Mouse (Mus musculus): ENCODE measurements around the gene Kif5c.
A peak's percentile ranks its signal among the peaks of the same experiment; 100 is the strongest.

The Kif5c gene

GRCm38 (mm10) chr2:49746947-49747346 lies 127.8 kb downstream of the Kif5c start:
- DNase-seq (ENCODE audit: low spot score): no peak

GRCm38 (mm10) chr2:49747670-49748069 lies 128.6 kb downstream of the Kif5c start:
- DNase-seq (ENCODE audit: low spot score): no peak

- DNase-seq (ENCODE audit: low spot score): no peak
These were observed 129.7 kb downstream of the Kif5c start for GRCm38 (mm10) chr2:49748628-49749342.

GRCm38 (mm10) chr2:49749730-49750576 lies 130.9 kb downstream of the Kif5c start:
- no peak for DNase-seq (ENCODE audit: low spot score)

GRCm38 (mm10) chr2:49751544-49752210 lies 132.6 kb downstream of the Kif5c start:
- no peak for DNase-seq (ENCODE audit: low spot score)

GRCm38 (mm10) chr2:49752211-49752607 lies 133.1 kb downstream of the Kif5c start:
- no peak for DNase-seq (ENCODE audit: low spot score)

GRCm38 (mm10) chr2:49753062-49753461 lies 134.0 kb downstream of the Kif5c start:
- no peak for DNase-seq (ENCODE audit: low spot score)

GRCm38 (mm10) chr2:49755054-49755453 lies 136.0 kb downstream of the Kif5c start:
- no peak for DNase-seq (ENCODE audit: low spot score)

GRCm38 (mm10) chr2:49757616-49758015 lies 138.5 kb downstream of the Kif5c start:
- DNase-seq (ENCODE audit: low spot score): no peak

- DNase-seq (ENCODE audit: low spot score): peak; percentile 66
These were observed 145.3 kb downstream of the Kif5c start for GRCm38 (mm10) chr2:49764331-49764946.

GRCm38 (mm10) chr2:49768916-49769315 lies 149.8 kb downstream of the Kif5c start:
- no peak for DNase-seq (ENCODE audit: low spot score)

GRCm38 (mm10) chr2:49770440-49770839 lies 151.3 kb downstream of the Kif5c start:
- no peak for DNase-seq (ENCODE audit: low spot score)

GRCm38 (mm10) chr2:49771172-49771571 lies 152.1 kb downstream of the Kif5c start:
- DNase-seq (ENCODE audit: low spot score): peak; percentile 19

GRCm38 (mm10) chr2:49773194-49773931 lies 154.3 kb downstream of the Kif5c start:
- DNase-seq (ENCODE audit: low spot score): no peak

- DNase-seq (ENCODE audit: low spot score): no peak
These were observed 155.1 kb downstream of the Kif5c start for GRCm38 (mm10) chr2:49774180-49774579.

GRCm38 (mm10) chr2:49775187-49775586 lies 156.1 kb downstream of the Kif5c start:
- no peak for DNase-seq (ENCODE audit: low spot score)

GRCm38 (mm10) chr2:49775735-49776134 lies 156.6 kb downstream of the Kif5c start:
- no peak for DNase-seq (ENCODE audit: low spot score)

GRCm38 (mm10) chr2:49776407-49776806 lies 157.3 kb downstream of the Kif5c start:
- no peak for DNase-seq (ENCODE audit: low spot score)

GRCm38 (mm10) chr2:49787376-49788050 lies 168.4 kb downstream of the Kif5c start, which contains the start of gene Lypd6b:
TSS of gene Lypd6b (plus strand) at chr2:49787688.
- peak; percentile 24 for DNase-seq (ENCODE audit: low spot score)

GRCm38 (mm10) chr2:49788051-49788418 lies 168.9 kb downstream of the Kif5c start:
- DNase-seq (ENCODE audit: low spot score): no peak

- DNase-seq (ENCODE audit: low spot score): no peak
These were observed 169.5 kb downstream of the Kif5c start for GRCm38 (mm10) chr2:49788643-49789042.
